Mouse (Mus musculus): Measurements from ENCODE around the gene Rps6kl1. TPM values are rescaled to one million over a fixed set of nuclear protein-coding genes. Genes with fewer than 3 reads are reported as not detected.
"Not testable (repeated sequence)": the region's sequence is repeated elsewhere in the genome, so short reads cannot be mapped to it uniquely, and the experiment has no call there.

Gene Rps6kl1
- total and polyA plus RNA-seq, 3 experiments: 0.21 to 0.86 (median 0.36) TPM

- peaks cover 4% of the 10 kb centered on the region for H3K27me3 ChIP-seq (replicated peaks)
- dilution Hi-C loops (cut with MboI; ENCODE audit: extremely low pct_ligation_motif_present, extremely low pct_unique_long_range_greater_than_20kb, low sequenced_read_pairs): no loop called here
- TF ChIP-seq ZNF384 (IDR thresholded peaks at IDR 0.05; ENCODE audit: low read depth, low read length): no peak
- TF ChIP-seq ELF1 (IDR thresholded peaks at IDR 0.05; ENCODE audit: low read depth, low read length): no peak
- TF ChIP-seq ETS1 (conservative IDR thresholded peaks at IDR 0.05; ENCODE audit: low read depth, low read length): no peak
- no peak for TF ChIP-seq NELFE (IDR thresholded peaks at IDR 0.05; ENCODE audit: low read depth, low read length)
- TF ChIP-seq CHD2 (IDR thresholded peaks at IDR 0.05; ENCODE audit: low read length): no peak
- H3K9me3 ChIP-seq (replicated peaks; ENCODE audit: low read length): no peaks in the 10 kb centered on the region
- no peaks in the 10 kb centered on the region for H3K36me3 ChIP-seq (replicated peaks in 1 of 2; ENCODE audit: control insufficient read depth in 1 of 2, insufficient read depth in 1 of 2, low read length in 1 of 2)
- peaks cover 5 to 33% of the 10 kb centered on the region in 2 experiments for H3K4me1 ChIP-seq (ENCODE audit: control insufficient read depth in 1 of 2, insufficient read depth in 2 of 2)
- DNase-seq (ENCODE audit: extremely low read depth): no peak
- H3K79me2 ChIP-seq (replicated peaks; ENCODE audit: control insufficient read depth, extremely low read depth, insufficient read depth, poor library complexity, severe bottlenecking): no peaks in the 10 kb centered on the region
- in situ Hi-C loops (cut with MboI; ENCODE audit: low pct_ligation_motif_present, low pct_unique_long_range_greater_than_20kb, low sequenced_read_pairs): no loop called here
- H3K4me2 ChIP-seq (ENCODE audit: insufficient read depth, low read depth, poor library complexity, severe bottlenecking): no peak overlapping the region
- no peak overlapping the region for H3K27ac ChIP-seq (ENCODE audit: insufficient read depth, low read depth)
- no peak overlapping the region for H3K9ac ChIP-seq (ENCODE audit: insufficient read depth, low read depth)
- H3K4me3 ChIP-seq (replicated peaks in 1 of 3; ENCODE audit: low read depth in 2 of 3, low read length in 2 of 3, poor library complexity in 1 of 3): no peak overlapping the region
These were observed 6.2 kb downstream of the Rps6kl1 start for GRCm38 (mm10) chr12:85144821-85145220.

- H3K79me2 ChIP-seq (replicated peaks; ENCODE audit: control insufficient read depth, extremely low read depth, insufficient read depth, poor library complexity, severe bottlenecking); in situ Hi-C loops (cut with MboI; ENCODE audit: low pct_ligation_motif_present, low pct_unique_long_range_greater_than_20kb, low sequenced_read_pairs); H3K9me3 ChIP-seq (replicated peaks; ENCODE audit: low read length); DNase-seq (ENCODE audit: extremely low read depth); H3K4me2 ChIP-seq (ENCODE audit: insufficient read depth, low read depth, poor library complexity, severe bottlenecking); H3K9ac ChIP-seq (ENCODE audit: insufficient read depth, low read depth); H3K27me3 ChIP-seq (replicated peaks); H3K4me3 ChIP-seq (replicated peaks in 1 of 3; ENCODE audit: low read depth in 2 of 3, low read length in 2 of 3, poor library complexity in 1 of 3); H3K36me3 ChIP-seq (replicated peaks in 1 of 2; ENCODE audit: control insufficient read depth in 1 of 2, insufficient read depth in 1 of 2, low read length in 1 of 2); dilution Hi-C loops (cut with MboI; ENCODE audit: extremely low pct_ligation_motif_present, extremely low pct_unique_long_range_greater_than_20kb, low sequenced_read_pairs); H3K27ac ChIP-seq (ENCODE audit: insufficient read depth, low read depth): not testable (repeated sequence)
- TF ChIP-seq CTCF (conservative IDR thresholded peaks at IDR 0.05 in 1 of 2, IDR thresholded peaks at IDR 0.05 in 1 of 2; ENCODE audit: low read depth in 2 of 2, low read length in 2 of 2): peak in 1 of 2 experiments; percentile 15; a peak in 1 of 4 replicates
- peaks cover 5 to 33% of the 10 kb centered on the region in 2 experiments for H3K4me1 ChIP-seq (ENCODE audit: control insufficient read depth in 1 of 2, insufficient read depth in 2 of 2)
These were observed 6.8 kb downstream of the Rps6kl1 start for GRCm38 (mm10) chr12:85144276-85144675.

GRCm38 (mm10) chr12:85142803-85143202, 8.3 kb downstream of the Rps6kl1 start:
- in situ Hi-C loops (cut with MboI; ENCODE audit: low pct_ligation_motif_present, low pct_unique_long_range_greater_than_20kb, low sequenced_read_pairs) (no loop called here), dilution Hi-C loops (cut with MboI; ENCODE audit: extremely low pct_ligation_motif_present, extremely low pct_unique_long_range_greater_than_20kb, low sequenced_read_pairs) (no loop called here)
- peaks cover 2% of the 10 kb centered on the region for H3K27me3 ChIP-seq (replicated peaks)
- no peak overlapping the region for H3K4me3 ChIP-seq (replicated peaks in 1 of 3; ENCODE audit: low read depth in 2 of 3, low read length in 2 of 3, poor library complexity in 1 of 3)
- H3K27ac ChIP-seq (ENCODE audit: insufficient read depth, low read depth): no peak overlapping the region
- peak; percentile 85 for TF ChIP-seq SMC3 (IDR thresholded peaks at IDR 0.05; ENCODE audit: low read depth, low read length)
- TF ChIP-seq RAD21 (IDR thresholded peaks at IDR 0.05; ENCODE audit: low read depth, low read length): peak; percentile 87
- no peak for TF ChIP-seq MAZ (IDR thresholded peaks at IDR 0.05; ENCODE audit: low read depth, low read length)
- no peak for TF ChIP-seq GABPA (IDR thresholded peaks at IDR 0.05; ENCODE audit: insufficient replicate concordance, low read depth, low read length)
- TF ChIP-seq ZC3H11A (IDR thresholded peaks at IDR 0.05; ENCODE audit: low read depth, low read length): peak; percentile 75
- 0 out of 2 replicates have a peak, but pooled peaks have one; percentile 20 for TF ChIP-seq BHLHE40 (IDR thresholded peaks at IDR 0.05; ENCODE audit: low read depth, low read length)
- TF ChIP-seq IRF4 (IDR thresholded peaks at IDR 0.05; ENCODE audit: low read depth, low read length): peak; percentile 43; the same call in 1 of the 2 replicates
- no peak for TF ChIP-seq POLR2AphosphoS2 (IDR thresholded peaks at IDR 0.05; ENCODE audit: low read depth, low read length)
- TF ChIP-seq USF2 (conservative IDR thresholded peaks at IDR 0.05; ENCODE audit: low read depth, low read length): no peak
- no peak for TF ChIP-seq RCOR1 (conservative IDR thresholded peaks at IDR 0.05; ENCODE audit: low read depth, low read length)
- TF ChIP-seq MAFK (IDR thresholded peaks at IDR 0.05; ENCODE audit: insufficient replicate concordance, low read length): no peak
- TF ChIP-seq NELFE (IDR thresholded peaks at IDR 0.05; ENCODE audit: low read depth, low read length): peak; percentile 33; the same call in 1 of the 2 replicates
- peak; percentile 32; the same call in 1 of the 2 replicates for TF ChIP-seq SIN3A (IDR thresholded peaks at IDR 0.05; ENCODE audit: low read length)
- TF ChIP-seq CTCF (conservative IDR thresholded peaks at IDR 0.05 in 1 of 2, IDR thresholded peaks at IDR 0.05 in 1 of 2; ENCODE audit: low read depth in 2 of 2, low read length in 2 of 2): peak; percentile 92
- TF ChIP-seq TCF12 (IDR thresholded peaks at IDR 0.05; ENCODE audit: low read depth, low read length): no peak
- no peak for TF ChIP-seq USF1 (IDR thresholded peaks at IDR 0.05; ENCODE audit: low read depth, low read length)
- no peaks in the 10 kb centered on the region for H3K36me3 ChIP-seq (replicated peaks in 1 of 2; ENCODE audit: control insufficient read depth in 1 of 2, insufficient read depth in 1 of 2, low read length in 1 of 2)
- peaks cover 5 to 29% of the 10 kb centered on the region in 2 experiments for H3K4me1 ChIP-seq (ENCODE audit: control insufficient read depth in 1 of 2, insufficient read depth in 2 of 2)
- H3K79me2 ChIP-seq (replicated peaks; ENCODE audit: control insufficient read depth, extremely low read depth, insufficient read depth, poor library complexity, severe bottlenecking): no peaks in the 10 kb centered on the region
- no peaks in the 10 kb centered on the region for H3K9me3 ChIP-seq (replicated peaks; ENCODE audit: low read length)
- H3K4me2 ChIP-seq (ENCODE audit: insufficient read depth, low read depth, poor library complexity, severe bottlenecking): peak overlapping the region; percentile 11; the same call in 1 of the 2 replicates
- peak; percentile 83 for DNase-seq (ENCODE audit: extremely low read depth)
- no peak overlapping the region for H3K9ac ChIP-seq (ENCODE audit: insufficient read depth, low read depth)
